Mouse (Mus musculus) heart, postnatal 0 days (tissue): ENCODE data around the gene Snx9. TPM values are rescaled to one million over a fixed set of nuclear protein-coding genes. Genes with fewer than 3 reads are reported as not detected.
A peak's percentile ranks its signal among the peaks of the same experiment; 100 is the strongest.

Source experiments
- ATAC-seq: fragments of 200-750 bp; cut with Nextera tagmentation; 2 replicates; pipeline ENCODE4 v1.8.0; 2017; ENCODE audit warnings: low read depth, moderate number of reproducible peaks, moderate library complexity; ENCODE audit not compliant: insufficient read depth
- DNase-seq: peaks from one replicate; pipeline ENCODE4 v3.0.0-alpha.2; 2016; ENCODE audit warnings: low spot score
- H3K27ac ChIP-seq: fragments of 300-500 bp; sonication (generic); 2 replicates; pipeline ENCODE4 v1.5.1; 2014; ENCODE audit warnings: low read depth, mild to moderate bottlenecking
- H3K27me3 ChIP-seq: fragments of 300-500 bp; sonication (generic); 2 replicates; pipeline ENCODE4 v1.6.1; 2014; ENCODE audit warnings: low read length, mixed read lengths; ENCODE audit not compliant: control insufficient read depth, insufficient read depth
- H3K36me3 ChIP-seq: fragments of 300-500 bp; sonication (generic); replicated peaks from 2 replicates; pipeline ENCODE4 v1.6.1; 2014; ENCODE audit warnings: low read length, mixed read lengths; ENCODE audit not compliant: control insufficient read depth, insufficient read depth
- H3K4me1 ChIP-seq: fragments of 300-500 bp; sonication (generic); 2 replicates; pipeline ENCODE4 v1.6.1; 2014; ENCODE audit warnings: antibody characterized with exemption; ENCODE audit not compliant: control insufficient read depth, insufficient read depth
- H3K4me2 ChIP-seq: fragments of 300-500 bp; sonication (generic); 2 replicates; pipeline ENCODE4 v1.6.1; 2014; ENCODE audit warnings: low read depth, mild to moderate bottlenecking, low read length, moderate library complexity
- H3K4me3 ChIP-seq: fragments of 300-500 bp; sonication (generic); 2 replicates; pipeline ENCODE4 v1.5.1; 2014; ENCODE audit warnings: low read depth, low read length
- H3K9ac ChIP-seq: fragments of 300-500 bp; sonication (generic); replicated peaks from 2 replicates; pipeline ENCODE4 v1.6.1; 2014; ENCODE audit warnings: low read depth, low read length, mixed read lengths
- H3K9me3 ChIP-seq: fragments of 300-500 bp; sonication (generic); replicated peaks from 2 replicates; pipeline ENCODE4 v1.6.1; 2016; ENCODE audit warnings: low read length; ENCODE audit not compliant: control insufficient read depth
- CTCF ChIP-seq: IDR thresholded peaks from 2 replicates; pipeline ENCODE4 v1.5.1; 2016; ENCODE audit warnings: antibody characterized with exemption, control low read depth, low read depth
- EP300 ChIP-seq: IDR thresholded peaks from 2 replicates; pipeline ENCODE4 v1.6.1; 2016; ENCODE audit warnings: antibody characterized with exemption, low read depth
- WGBS: fragments of 180-500 bp; shearing (Covaris S2); extraction: QIAGEN DNeasy Blood & Tissue Kit; methylation state at CpG from one replicate; pipeline ENCODE4 v1.1.7; 2014; 5-methylcytosine and 5-hydroxymethylcytosine counted together
- polyA plus RNA-seq: library from polyadenylated mRNA; unstranded; fragments of >200 nt; fragmentation: Nextera tagmentation; extraction: Ambion mirVana; gene quantifications from 2 replicates; pipeline ENCODE4 v1.2.1, GENCODE M21; 2015
- total RNA-seq: library from RNA; depleted of rRNA; stranded (reverse); fragments of >200 nt; gene quantifications from 2 replicates; pipeline ENCODE4 v1.2.3, GENCODE M21; 2014; ENCODE audit warnings: low replicate concordance

Gene Snx9
- total and polyA plus RNA-seq, 2 experiments from 2014 or later, result 16.0 to 21.0 TPM

DNA sequence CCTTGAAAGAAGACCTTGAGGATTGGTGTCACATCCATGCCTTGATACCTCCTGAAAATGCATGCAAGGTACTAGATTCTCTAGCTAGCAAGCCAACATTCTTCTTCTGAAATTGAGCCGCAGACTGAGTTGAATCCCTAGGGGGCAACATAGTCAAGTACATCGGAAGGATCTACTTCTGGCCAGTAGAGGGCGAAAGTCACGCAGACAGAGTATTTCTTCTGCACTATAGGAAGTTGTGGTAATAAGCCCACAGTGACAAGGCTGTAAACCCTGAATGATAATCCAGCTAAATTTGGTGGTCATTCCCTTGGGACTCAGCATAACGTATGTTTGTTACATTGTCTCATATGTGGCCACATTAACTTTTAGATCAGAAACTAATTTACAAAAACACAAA, 45.3 kb upstream of the Snx9 start:
- peaks cover 19% of the 10 kb centered on the region for H3K4me1 ChIP-seq
- no peaks in the 10 kb centered on the region for H3K36me3 ChIP-seq
- no peak overlapping the region for H3K4me3 ChIP-seq
- DNase-seq (peak; percentile 94), ATAC-seq (peak; percentile 75)
- TF ChIP-seq CTCF, result peak; percentile 100
- no peak for TF ChIP-seq EP300
- H3K9ac ChIP-seq, result no peak overlapping the region
- no peaks in the 10 kb centered on the region for H3K27me3 ChIP-seq
- H3K27ac ChIP-seq, result no peak overlapping the region
- WGBS, result 0% methylated on average over 5 of the region's 5 CpGs
- H3K9me3 ChIP-seq, result no peaks in the 10 kb centered on the region
- no peak overlapping the region for H3K4me2 ChIP-seq

DNA sequence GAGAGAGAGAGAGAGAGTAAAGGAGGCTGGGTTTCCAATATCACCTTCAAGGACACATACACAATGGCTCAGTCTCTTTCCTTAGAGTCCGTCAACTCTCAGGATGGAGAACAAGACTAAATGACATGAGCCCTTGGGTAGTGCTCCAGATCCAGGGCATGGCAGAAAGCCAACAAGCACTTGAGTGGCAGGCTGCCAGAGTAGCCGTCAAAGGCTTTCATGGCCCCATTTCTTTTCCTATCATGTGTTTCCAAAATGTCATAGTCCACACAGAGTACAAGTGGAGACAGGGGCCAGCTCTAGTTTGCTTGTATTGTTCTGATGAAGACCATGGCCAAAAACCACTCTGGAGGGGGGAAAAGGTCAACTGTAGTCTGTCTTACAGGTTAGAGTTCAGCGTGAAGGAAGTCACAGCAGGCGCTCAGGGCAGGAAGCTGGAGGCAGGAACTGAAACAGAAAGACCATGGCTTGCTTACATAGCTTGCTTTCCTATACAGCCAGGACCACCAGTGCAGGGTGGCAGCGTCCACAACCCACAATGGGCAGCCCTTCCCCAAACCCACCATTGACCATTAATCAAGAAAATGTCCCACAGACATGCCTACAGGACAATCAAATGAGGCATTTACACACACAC, 43.9 kb upstream of the Snx9 start:
- TF ChIP-seq EP300 (no peak), CTCF (no peak)
- Histone ChIP-seq H3K4me3 (no peak overlapping the region), H3K9ac (no peak overlapping the region), H3K27me3 (no peaks in the 10 kb centered on the region), H3K4me2 (no peak overlapping the region), H3K27ac (no peak overlapping the region), H3K36me3 (no peaks in the 10 kb centered on the region), H3K9me3 (no peaks in the 10 kb centered on the region), H3K4me1 (peaks cover 19% of the 10 kb centered on the region)
- DNase-seq (no peak), ATAC-seq (no peak)
- WGBS, result 52% methylated on average over 5 of the region's 5 CpGs

DNA sequence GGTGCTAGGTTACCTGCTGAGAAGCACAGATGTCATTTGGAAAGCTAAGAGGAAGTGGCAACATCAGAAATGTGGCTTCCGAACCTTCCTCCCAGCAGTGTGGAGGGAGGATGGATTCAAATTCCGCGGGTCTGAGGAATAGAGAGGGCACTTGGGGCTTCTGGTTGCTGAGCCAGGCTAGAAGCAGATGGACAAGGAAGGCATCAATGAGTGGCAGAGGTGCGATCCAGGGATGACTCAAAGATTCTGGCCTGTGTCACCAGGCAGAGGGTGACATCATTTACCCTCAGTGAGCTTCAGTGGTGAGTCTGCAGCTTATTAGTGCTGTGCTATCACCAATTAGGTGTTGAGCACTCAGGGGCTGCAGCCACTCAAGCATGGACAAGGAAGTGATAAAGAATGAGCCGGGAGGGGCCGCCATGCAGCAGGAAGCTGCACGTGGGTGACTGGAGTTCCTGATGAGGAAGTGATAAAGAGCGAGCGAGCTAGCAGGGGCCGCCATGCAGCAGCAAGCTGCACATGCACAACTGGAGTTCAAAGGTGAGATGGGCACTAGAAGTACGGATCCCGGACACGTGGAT, 42.8 kb upstream of the Snx9 start:
- WGBS, result 20% methylated on average over 13 of the region's 13 CpGs
- H3K4me1 ChIP-seq, result peaks cover 19% of the 10 kb centered on the region
- H3K36me3 ChIP-seq, result no peaks in the 10 kb centered on the region
- DNase-seq (no peak), ATAC-seq (peak; percentile 34; the same call in 1 of the 2 replicates)
- no peaks in the 10 kb centered on the region for H3K27me3 ChIP-seq
- no peaks in the 10 kb centered on the region for H3K9me3 ChIP-seq
- H3K27ac ChIP-seq, result no peak overlapping the region
- H3K9ac ChIP-seq, result no peak overlapping the region
- H3K4me2 ChIP-seq, result no peak overlapping the region
- no peak for TF ChIP-seq EP300
- no peak for TF ChIP-seq CTCF
- H3K4me3 ChIP-seq, result no peak overlapping the region

DNA sequence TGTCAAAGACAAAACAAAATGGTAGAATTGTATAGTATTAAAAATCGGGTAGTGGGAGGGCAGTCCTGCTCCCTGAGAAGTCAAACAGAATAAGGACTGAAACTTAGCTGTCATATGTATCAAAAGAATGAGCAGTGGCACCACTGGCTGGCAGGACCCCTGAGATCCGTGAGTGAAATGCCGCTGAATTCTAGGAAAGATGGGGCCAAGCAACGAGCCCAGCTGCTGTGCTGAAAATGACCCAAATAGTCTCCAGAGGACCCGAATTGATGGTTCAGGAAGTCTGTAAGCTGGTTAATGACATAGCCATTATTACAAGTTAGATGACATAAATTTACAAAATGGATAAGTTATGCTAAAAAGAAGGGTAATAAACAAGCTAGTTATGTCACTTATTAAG, 42.2 kb upstream of the Snx9 start:
- Histone ChIP-seq H3K4me1 (peaks cover 19% of the 10 kb centered on the region), H3K9ac (no peak overlapping the region), H3K27me3 (no peaks in the 10 kb centered on the region), H3K9me3 (no peaks in the 10 kb centered on the region), H3K36me3 (no peaks in the 10 kb centered on the region), H3K27ac (no peak overlapping the region), H3K4me2 (no peak overlapping the region), H3K4me3 (no peak overlapping the region)
- ATAC-seq (no peak), DNase-seq (no peak)
- WGBS, result 75% methylated on average over 5 of the region's 5 CpGs
- no peak for TF ChIP-seq EP300
- no peak for TF ChIP-seq CTCF

DNA sequence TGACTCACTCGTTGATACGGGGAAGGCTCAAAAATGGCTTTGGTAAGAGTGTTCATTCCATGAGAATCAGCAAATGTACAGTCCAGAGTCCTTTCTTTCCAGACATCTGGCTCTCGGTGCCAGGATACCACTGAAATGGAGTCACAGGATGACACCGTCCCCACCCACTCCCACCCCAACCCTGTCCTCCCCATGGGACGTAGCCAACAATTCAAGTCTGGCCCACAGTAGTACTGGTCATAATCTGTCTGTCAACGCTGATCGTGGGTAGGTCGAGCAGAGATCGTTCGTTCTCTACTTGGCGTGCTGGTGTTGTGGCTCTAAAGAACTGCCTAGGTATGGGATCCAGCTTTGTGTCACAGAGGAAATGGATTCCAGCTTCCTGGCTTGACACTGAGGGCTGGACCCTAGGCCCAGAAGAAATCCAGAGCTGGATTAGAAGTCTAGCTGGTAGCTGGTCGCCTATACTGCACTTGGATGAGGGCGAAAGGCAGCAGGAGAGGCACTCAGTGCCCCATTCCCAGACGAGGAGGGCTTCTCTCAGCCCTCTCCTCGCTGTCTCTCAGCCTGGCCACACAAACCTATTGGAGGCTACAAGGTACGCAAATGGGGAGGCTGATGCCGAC, 41.6 kb upstream of the Snx9 start:
- H3K27ac ChIP-seq, result no peak overlapping the region
- no peak overlapping the region for H3K4me2 ChIP-seq
- ATAC-seq (no peak), DNase-seq (no peak)
- WGBS, result 61% methylated on average over 17 of the region's 17 CpGs
- H3K4me1 ChIP-seq, result peaks cover 19% of the 10 kb centered on the region
- H3K36me3 ChIP-seq, result no peaks in the 10 kb centered on the region
- H3K9me3 ChIP-seq, result no peaks in the 10 kb centered on the region
- TF ChIP-seq CTCF, result no peak
- no peak for TF ChIP-seq EP300
- no peaks in the 10 kb centered on the region for H3K27me3 ChIP-seq
- no peak overlapping the region for H3K9ac ChIP-seq
- no peak overlapping the region for H3K4me3 ChIP-seq

GRCm38 (mm10) chr17:5800254-5800653, 40.9 kb upstream of the Snx9 start:
- WGBS, result 77% methylated on average over 2 of the region's 2 CpGs
- ATAC-seq (no peak), DNase-seq (no peak)
- H3K36me3 ChIP-seq, result no peaks in the 10 kb centered on the region
- peaks cover 19% of the 10 kb centered on the region for H3K4me1 ChIP-seq
- H3K27ac ChIP-seq, result no peak overlapping the region
- H3K27me3 ChIP-seq, result no peaks in the 10 kb centered on the region
- H3K4me3 ChIP-seq, result no peak overlapping the region
- no peak overlapping the region for H3K9ac ChIP-seq
- H3K9me3 ChIP-seq, result no peaks in the 10 kb centered on the region
- H3K4me2 ChIP-seq, result no peak overlapping the region
- TF ChIP-seq EP300, result no peak
- no peak for TF ChIP-seq CTCF
